Mouse (Mus musculus) monocyte, adult 2 months (primary cell): ENCODE measurements around the gene Dnaaf3.

Experiments used
- DNase-seq, 2 experiments: peaks; one replicate each; pipeline ENCODE4 v3.0.0; 2022; ENCODE audit warnings: low spot score in 2 of 2, low read depth in 1 of 2

Gene Dnaaf3

DNA sequence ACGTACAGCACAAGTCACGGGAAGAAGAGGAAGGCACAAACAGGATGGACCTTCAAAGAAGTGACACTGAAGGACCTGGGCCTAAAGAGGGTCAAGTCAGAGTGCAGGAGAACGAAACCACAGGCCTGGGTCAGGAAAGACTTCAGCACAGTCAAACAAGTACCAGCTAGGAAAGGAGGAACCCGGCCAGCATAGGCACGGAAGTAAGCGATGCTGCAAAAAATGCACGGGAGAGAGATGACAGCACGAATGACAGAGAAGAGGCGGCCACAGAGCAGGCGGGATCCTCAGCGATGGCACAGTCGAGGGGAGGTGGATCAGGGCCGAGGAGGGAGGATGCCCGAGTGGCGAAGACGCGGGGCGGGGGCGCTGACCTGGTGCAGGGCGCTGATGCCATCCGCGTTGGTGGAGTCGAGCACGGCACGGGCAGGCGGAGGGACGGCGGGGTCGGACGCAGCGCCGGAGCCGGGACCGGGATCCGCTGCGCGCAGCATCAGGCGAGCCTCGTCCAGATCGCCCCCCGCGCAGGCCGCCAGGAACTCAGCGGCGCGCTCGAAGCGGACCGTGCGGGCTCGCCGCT, 31.3 kb downstream of the Dnaaf3 start:
- DNase-seq, result peak in 1 of 2 experiments; percentile 53

DNA sequence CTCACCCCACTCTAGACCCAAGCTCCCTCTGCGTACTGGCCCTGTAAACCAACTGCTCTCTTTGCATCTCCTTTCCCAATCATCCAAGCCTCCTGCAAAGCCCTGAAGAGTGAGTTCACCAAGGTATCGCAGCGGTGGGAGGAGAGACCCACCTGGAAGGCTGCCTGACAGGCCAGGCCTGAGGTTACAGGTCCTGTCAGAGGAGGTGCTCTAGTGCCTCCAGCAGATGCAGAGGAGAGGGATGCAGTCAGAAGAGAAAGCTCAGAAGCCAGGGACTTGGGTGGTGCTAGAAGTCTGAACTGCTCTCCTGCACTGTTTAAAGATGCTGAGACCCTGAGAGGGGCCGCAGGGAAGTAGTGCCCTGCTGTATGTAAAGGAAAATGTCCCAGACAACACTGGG, 33.2 kb downstream of the Dnaaf3 start:
- DNase-seq, result no peak

GRCm38 (mm10) chr7:4498251-4498650, 34.0 kb downstream of the Dnaaf3 start:
- DNase-seq, result no peak

DNA sequence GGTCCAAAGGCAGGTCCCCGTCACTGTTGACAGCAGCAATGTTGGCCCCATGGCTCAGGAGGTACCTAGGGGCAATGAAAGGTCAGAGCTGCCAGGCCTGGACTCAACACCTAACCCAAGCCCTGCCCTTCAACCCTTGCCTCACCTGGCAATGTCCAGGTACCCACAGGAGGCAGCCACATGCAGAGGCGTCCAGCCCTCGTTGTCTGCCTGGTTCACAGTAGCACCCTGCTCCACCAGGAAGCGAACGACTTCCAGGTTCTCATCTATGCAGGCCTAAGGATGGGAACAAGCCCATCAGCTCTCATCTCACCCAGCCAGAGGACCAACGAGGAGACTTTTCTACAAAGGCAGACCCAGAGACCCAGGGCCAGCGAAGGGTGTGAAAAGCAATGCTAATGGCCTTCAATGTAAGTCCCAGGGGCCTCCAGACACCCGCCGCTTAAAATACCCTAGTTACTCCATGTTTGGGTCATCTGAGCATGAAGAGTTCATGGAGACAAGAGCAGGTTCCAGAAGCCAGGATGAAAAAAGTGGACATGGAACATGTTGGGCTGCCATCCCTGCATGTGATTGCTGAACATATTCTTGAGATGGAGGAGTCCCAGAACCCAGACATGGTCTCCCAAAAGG, 34.9 kb downstream of the Dnaaf3 start:
- no peak for DNase-seq

- no peak for DNase-seq
These were observed 35.8 kb downstream of the Dnaaf3 start for GRCm38 (mm10) chr7:4496468-4496867.

DNA sequence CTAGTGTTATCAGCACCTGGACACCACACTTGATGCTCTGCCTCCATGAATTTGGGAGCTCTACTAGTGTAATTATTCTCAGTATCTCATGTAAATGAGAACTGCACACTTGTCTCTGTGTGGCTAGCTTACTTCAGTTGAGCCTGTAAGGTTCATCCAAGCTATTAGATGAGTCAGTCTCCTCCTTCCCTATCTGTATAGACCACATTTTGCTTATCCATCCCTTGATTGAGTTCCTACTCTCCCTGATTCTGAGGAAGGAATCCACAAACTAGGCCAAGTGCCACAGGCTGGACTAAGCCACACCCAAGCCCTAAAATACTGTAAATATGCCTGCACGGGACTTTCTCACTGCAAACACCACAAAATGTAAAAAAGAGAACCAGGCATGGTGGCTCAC, 38.3 kb downstream of the Dnaaf3 start:
- DNase-seq, result no peak

GRCm38 (mm10) chr7:4492284-4493224, 39.7 kb downstream of the Dnaaf3 start:
- DNase-seq, result peak in 1 of 2 experiments; percentile 53

- DNase-seq, result no peak
These were observed 40.9 kb downstream of the Dnaaf3 start for GRCm38 (mm10) chr7:4491308-4491707.

GRCm38 (mm10) chr7:4482281-4482680, 50.0 kb downstream of the Dnaaf3 start:
- DNase-seq, result no peak

DNA sequence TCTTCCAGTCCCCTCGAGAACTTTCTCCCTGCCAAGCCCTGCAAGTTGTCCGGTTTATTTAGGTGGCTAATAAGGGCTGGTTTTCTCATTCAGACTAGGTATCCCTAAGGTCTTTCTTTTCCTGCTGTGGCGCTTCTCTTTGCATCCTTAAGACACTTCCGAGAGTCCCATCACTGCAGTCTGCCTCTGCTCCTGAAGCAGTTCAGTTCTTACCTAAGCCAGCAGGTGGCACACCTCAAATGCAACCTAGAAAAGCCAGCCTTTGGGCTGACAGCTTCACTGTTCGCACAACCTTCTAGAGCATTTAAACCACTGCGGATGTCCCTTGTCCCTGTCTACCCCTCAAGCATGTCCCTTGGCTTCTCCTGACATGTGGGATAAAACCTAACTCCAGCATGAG, 52.6 kb downstream of the Dnaaf3 start:
- DNase-seq, result peak in 1 of 2 experiments; percentile 11

GRCm38 (mm10) chr7:4478796-4479291, 53.4 kb downstream of the Dnaaf3 start:
- DNase-seq, result no peak

DNA sequence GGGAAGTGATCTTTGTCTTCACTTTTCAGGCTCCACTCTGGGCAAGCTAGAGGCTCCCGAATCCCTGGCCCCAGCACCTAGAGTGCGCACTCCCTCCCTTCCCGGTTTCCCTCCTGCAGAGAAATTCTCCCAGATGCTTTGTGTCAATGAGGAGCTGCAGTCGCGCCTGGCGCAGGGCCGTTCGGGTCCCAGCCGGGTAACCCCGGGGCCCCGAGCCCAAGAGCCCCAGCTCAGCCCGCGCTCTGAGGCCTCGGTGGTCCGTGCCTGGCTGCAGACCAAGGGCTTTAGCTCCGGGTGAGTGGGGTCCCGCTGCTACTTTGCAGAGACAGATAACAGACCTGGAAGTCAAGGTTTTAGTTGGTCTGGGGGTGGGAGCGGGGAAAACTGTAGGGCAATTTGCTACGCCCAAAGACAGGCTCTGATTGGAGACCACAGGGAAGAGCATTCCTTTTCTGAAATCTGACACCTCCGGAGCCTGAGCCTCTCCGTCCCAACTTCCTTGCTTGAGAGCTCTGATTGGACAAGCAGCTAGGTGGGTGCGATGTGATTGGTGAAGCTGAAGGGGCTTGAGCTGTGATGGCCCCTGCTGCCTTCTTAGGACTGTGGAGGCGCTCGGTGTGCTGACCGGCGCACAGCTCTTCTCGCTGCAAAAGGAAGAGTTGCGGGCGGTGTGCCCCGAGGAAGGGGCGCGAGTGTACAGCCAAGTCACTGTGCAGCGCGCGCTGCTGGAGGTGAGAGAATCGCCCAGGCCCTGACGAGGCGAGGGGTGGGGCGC, 54.0 kb downstream of the Dnaaf3 start:
- DNase-seq, result no peak

- DNase-seq, result no peak
These were observed 58.3 kb downstream of the Dnaaf3 start for GRCm38 (mm10) chr7:4473940-4474339.
